Mouse (Mus musculus) neural tube, embryonic 15.5 days (tissue): ENCODE measurements at regions not wholly inside any gene's neighbourhood (a gene's known extent, or its start where the extent isn't known, plus 50 kb on each side); places are given as distances from the start of the nearest gene placed in this dataset.

Experiments
- ATAC-seq: fragments of 200-750 bp; cut with Nextera tagmentation; 2 replicates; pipeline ENCODE4 v1.8.0; 2017; ENCODE audit warnings: mild to moderate bottlenecking, moderate TSS enrichment, moderate library complexity; ENCODE audit not compliant: low FRiP score
- H3K27ac ChIP-seq: fragments of 300-500 bp; sonication (generic); replicated peaks from 2 replicates; pipeline ENCODE4 v1.5.1; 2015; ENCODE audit warnings: mild to moderate bottlenecking, inconsistent platforms
- H3K27me3 ChIP-seq: fragments of 300-500 bp; sonication (generic); replicated peaks from 2 replicates; pipeline ENCODE4 v1.6.1; 2015; ENCODE audit warnings: inconsistent platforms
- H3K36me3 ChIP-seq: fragments of 300-500 bp; sonication (generic); 2 replicates; pipeline ENCODE4 v1.6.1; 2015; ENCODE audit warnings: inconsistent platforms
- H3K4me1 ChIP-seq: fragments of 300-500 bp; sonication (generic); 2 replicates; pipeline ENCODE4 v1.6.1; 2015; ENCODE audit warnings: inconsistent platforms
- H3K4me2 ChIP-seq: fragments of 300-500 bp; sonication (generic); 2 replicates; pipeline ENCODE4 v1.6.1; 2015; ENCODE audit warnings: inconsistent platforms, mild to moderate bottlenecking, moderate library complexity
- H3K4me3 ChIP-seq: fragments of 300-500 bp; sonication (generic); replicated peaks from 2 replicates; pipeline ENCODE4 v1.5.1; 2015; ENCODE audit warnings: mild to moderate bottlenecking, inconsistent platforms
- H3K9ac ChIP-seq: fragments of 300-500 bp; sonication (generic); replicated peaks from 2 replicates; pipeline ENCODE4 v1.6.1; 2015; ENCODE audit warnings: mild to moderate bottlenecking, inconsistent platforms
- H3K9me3 ChIP-seq: fragments of 300-500 bp; sonication (generic); replicated peaks from 2 replicates; pipeline ENCODE4 v1.6.1; 2016; ENCODE audit warnings: inconsistent platforms
- WGBS: fragments of 180-500 bp; shearing (Covaris S2); methylation state at CpG from one replicate; pipeline ENCODE4 v1.1.7; 2015; ENCODE audit warnings: mixed read lengths; 5-methylcytosine and 5-hydroxymethylcytosine counted together

DNA sequence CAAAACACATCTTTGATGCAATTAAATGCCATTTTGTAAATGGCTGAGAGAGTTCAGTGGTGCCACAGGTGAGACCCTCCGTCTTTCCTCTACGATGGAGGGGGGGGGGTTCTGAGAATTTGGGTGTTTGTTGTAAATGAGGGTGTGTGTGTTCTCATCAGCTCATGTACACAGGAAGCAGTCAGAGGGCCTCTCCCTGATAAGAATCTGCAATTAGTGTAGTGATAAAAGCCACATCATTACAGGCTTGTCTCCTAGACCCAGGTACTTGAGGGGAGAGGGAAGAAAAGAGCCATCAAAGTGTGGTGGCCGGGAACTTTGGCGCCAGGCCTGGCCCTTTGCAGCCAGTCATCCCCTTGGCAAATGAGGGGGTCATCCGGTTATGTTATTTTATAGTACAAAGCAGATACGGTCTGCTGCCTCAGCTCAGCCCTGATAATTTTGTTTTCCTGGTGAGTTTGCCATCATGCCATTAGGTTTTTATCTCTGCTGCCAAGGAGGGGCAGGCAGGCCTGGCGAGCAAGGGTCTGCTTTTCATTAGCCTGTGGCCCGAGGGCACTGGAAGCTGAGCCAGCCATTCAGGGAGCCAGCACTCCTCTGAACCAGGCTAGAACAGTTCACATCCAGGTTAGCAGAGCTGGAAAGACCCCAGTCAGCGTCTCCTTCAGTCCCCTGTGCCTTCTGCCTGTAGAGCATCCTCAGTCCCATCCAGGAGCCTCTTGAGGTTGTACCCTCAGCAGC is 59.7 kb downstream of the H2al1j start:
- no peaks in the 10 kb centered on the region for H3K36me3 ChIP-seq
- WGBS = 67% methylated on average over 9 of the region's 9 CpGs
- H3K4me3 ChIP-seq = no peak overlapping the region
- H3K9ac ChIP-seq = no peak overlapping the region
- no peaks in the 10 kb centered on the region for H3K9me3 ChIP-seq
- no peak overlapping the region for H3K4me2 ChIP-seq
- 0 out of 2 replicates have a peak, but pooled peaks cover 5% of the 10 kb centered on the region for H3K27me3 ChIP-seq
- H3K27ac ChIP-seq = no peak overlapping the region
- ATAC-seq = no peak
- no peaks in the 10 kb centered on the region for H3K4me1 ChIP-seq

DNA sequence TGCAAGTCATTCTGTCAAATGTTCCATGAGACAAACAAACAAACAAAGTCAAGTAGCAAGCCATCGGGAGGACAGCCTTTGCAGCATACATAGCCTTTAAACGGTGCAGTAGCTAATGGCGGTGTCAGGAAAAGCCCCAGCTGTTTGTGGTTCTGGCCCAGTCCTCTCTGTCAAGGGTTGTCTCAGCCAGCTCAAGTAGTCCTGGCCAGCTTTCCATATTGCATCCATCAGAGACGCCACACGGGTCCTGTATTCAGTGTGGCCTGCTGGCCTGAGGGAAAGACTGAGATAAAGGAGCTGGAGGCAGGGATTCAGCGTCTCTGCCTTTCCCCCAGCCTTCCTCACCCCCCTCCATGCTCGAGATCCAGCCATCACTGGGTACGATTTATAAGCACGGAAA is 61.2 kb downstream of the H2al1j start:
- Histone ChIP-seq H3K9me3 (no peaks in the 10 kb centered on the region), H3K36me3 (no peaks in the 10 kb centered on the region), H3K27ac (no peak overlapping the region), H3K4me1 (no peaks in the 10 kb centered on the region), H3K27me3 (0 out of 2 replicates have a peak, but pooled peaks cover 5% of the 10 kb centered on the region), H3K9ac (no peak overlapping the region), H3K4me3 (no peak overlapping the region), H3K4me2 (no peak overlapping the region)
- 71% methylated on average over 9 of the region's 9 CpGs for WGBS
- no peak for ATAC-seq

- Histone ChIP-seq H3K4me2 (no peak overlapping the region), H3K9ac (no peak overlapping the region), H3K4me1 (no peaks in the 10 kb centered on the region), H3K27me3 (0 out of 2 replicates have a peak, but pooled peaks cover 1% of the 10 kb centered on the region), H3K36me3 (no peaks in the 10 kb centered on the region), H3K9me3 (no peaks in the 10 kb centered on the region), H3K27ac (no peak overlapping the region), H3K4me3 (no peak overlapping the region)
- no peak for ATAC-seq
- WGBS = 89% methylated on average over 3 of the region's 3 CpGs
Measured at GRCm38 (mm10) chrX:11400406-11400805, 72.8 kb downstream of the H2al1j start.

DNA sequence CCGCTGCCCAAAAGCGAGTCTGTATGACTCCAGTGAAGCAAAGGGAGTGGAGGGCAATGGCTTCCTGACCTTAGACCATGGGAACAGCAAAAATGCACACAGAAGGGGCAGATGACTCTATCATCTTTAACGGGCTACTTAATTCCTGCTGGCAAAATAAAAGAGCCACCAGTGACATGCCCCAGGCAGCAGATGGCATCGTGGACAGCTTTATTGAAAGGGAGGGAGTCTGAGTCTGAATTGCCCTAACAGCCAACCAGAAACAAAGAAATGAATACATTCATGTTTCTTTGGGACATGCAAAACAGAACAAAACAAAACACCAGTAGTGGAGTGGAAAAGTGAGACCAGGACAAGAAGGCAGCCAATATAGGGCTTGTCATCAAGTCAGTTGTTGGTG is 76.7 kb downstream of the H2al1j start:
- no peak overlapping the region for H3K27ac ChIP-seq
- no peak overlapping the region for H3K9ac ChIP-seq
- H3K4me1 ChIP-seq = no peaks in the 10 kb centered on the region
- no peak overlapping the region for H3K4me3 ChIP-seq
- no peaks in the 10 kb centered on the region for H3K9me3 ChIP-seq
- WGBS = 49% methylated on average over 4 of the region's 4 CpGs
- H3K36me3 ChIP-seq = no peaks in the 10 kb centered on the region
- H3K4me2 ChIP-seq = no peak overlapping the region
- 0 out of 2 replicates have a peak, but pooled peaks cover 4% of the 10 kb centered on the region for H3K27me3 ChIP-seq
- no peak for ATAC-seq

DNA sequence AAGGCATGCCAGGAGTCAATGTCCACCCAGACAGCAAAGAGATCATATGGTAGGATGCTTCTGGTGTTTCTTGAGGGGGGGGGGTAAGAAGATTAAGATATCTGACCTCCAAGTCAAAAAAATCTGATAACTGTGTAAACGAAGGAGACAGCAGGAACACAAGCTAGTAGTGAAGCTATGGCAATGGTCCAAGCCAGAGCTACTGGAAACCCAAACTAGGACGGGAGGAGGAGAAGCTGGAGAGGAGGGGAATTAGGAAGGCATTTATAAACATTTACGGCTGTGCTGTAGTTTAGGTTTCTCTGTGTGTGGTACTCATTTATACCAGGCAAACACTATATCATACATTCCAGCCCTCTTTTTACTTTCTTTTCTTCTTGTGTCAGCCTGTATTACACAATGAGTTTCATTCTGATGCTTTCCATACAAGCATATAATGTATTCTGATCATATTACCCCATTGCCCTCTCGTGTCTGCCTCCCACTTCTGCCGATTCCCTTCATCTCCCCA is 84.7 kb downstream of the H2al1j start:
- Histone ChIP-seq H3K4me2 (no peak overlapping the region), H3K27ac (no peak overlapping the region), H3K36me3 (no peaks in the 10 kb centered on the region), H3K9me3 (no peaks in the 10 kb centered on the region), H3K9ac (no peak overlapping the region), H3K27me3 (no peaks in the 10 kb centered on the region), H3K4me1 (no peaks in the 10 kb centered on the region), H3K4me3 (no peak overlapping the region)
- ATAC-seq = no peak
- 74% methylated on average over 5 of the region's 5 CpGs for WGBS

- Histone ChIP-seq H3K9ac (no peak overlapping the region), H3K4me1 (no peaks in the 10 kb centered on the region), H3K27me3 (no peaks in the 10 kb centered on the region), H3K9me3 (no peaks in the 10 kb centered on the region), H3K4me2 (no peak overlapping the region), H3K36me3 (no peaks in the 10 kb centered on the region), H3K27ac (no peak overlapping the region), H3K4me3 (no peak overlapping the region)
- ATAC-seq = no peak
- 38% methylated on average over 4 of the region's 4 CpGs for WGBS
Measured at GRCm38 (mm10) chrX:11415662-11416061, 88.0 kb downstream of the H2al1j start.

GRCm38 (mm10) chrX:11416510-11416909 is 88.9 kb downstream of the H2al1j start:
- Histone ChIP-seq H3K4me1 (0 out of 2 replicates have a peak, but pooled peaks cover 2% of the 10 kb centered on the region), H3K4me2 (no peak overlapping the region), H3K4me3 (no peak overlapping the region), H3K9me3 (no peaks in the 10 kb centered on the region), H3K27ac (no peak overlapping the region), H3K9ac (no peak overlapping the region), H3K27me3 (no peaks in the 10 kb centered on the region), H3K36me3 (no peaks in the 10 kb centered on the region)
- WGBS = 90% methylated on average over 3 of the region's 3 CpGs
- ATAC-seq = no peak

GRCm38 (mm10) chrX:11417861-11418260 is 90.2 kb downstream of the H2al1j start:
- Histone ChIP-seq H3K36me3 (no peaks in the 10 kb centered on the region), H3K4me2 (no peak overlapping the region), H3K27ac (no peak overlapping the region), H3K4me3 (no peak overlapping the region), H3K9me3 (no peaks in the 10 kb centered on the region), H3K27me3 (peaks cover 4% of the 10 kb centered on the region; the same call in 1 of the 2 replicates), H3K9ac (no peak overlapping the region), H3K4me1 (0 out of 2 replicates have a peak, but pooled peaks cover 2% of the 10 kb centered on the region)
- no peak for ATAC-seq
- 62% methylated on average over 4 of the region's 4 CpGs for WGBS

DNA sequence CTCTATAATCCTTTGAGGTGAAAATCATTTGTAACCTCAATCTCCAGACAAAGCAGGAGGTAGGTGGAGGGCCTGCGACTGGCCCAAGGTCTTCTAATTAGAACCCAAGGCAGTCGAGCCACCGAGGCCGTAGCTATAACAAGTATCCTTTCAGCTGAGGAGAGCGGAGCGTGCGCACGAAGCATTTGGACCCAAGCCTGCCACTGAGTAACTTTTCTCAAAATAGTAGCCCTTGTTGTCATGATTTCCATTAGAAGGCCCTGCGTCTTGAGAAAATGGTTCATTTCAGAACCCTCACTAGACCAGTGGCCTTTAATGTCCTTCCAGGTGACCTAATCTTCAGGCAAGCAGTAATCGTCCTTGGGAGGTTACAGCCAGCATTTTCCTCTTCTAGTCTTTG is 90.6 kb downstream of the H2al1j start:
- H3K9me3 ChIP-seq = no peaks in the 10 kb centered on the region
- no peak overlapping the region for H3K4me3 ChIP-seq
- peaks cover 8% of the 10 kb centered on the region; the same call in 1 of the 2 replicates for H3K27me3 ChIP-seq
- 0 out of 2 replicates have a peak, but pooled peaks cover 2% of the 10 kb centered on the region for H3K4me1 ChIP-seq
- 89% methylated on average over 10 of the region's 10 CpGs for WGBS
- no peak overlapping the region for H3K4me2 ChIP-seq
- no peak overlapping the region for H3K9ac ChIP-seq
- no peak for ATAC-seq
- H3K27ac ChIP-seq = no peak overlapping the region
- no peaks in the 10 kb centered on the region for H3K36me3 ChIP-seq

DNA sequence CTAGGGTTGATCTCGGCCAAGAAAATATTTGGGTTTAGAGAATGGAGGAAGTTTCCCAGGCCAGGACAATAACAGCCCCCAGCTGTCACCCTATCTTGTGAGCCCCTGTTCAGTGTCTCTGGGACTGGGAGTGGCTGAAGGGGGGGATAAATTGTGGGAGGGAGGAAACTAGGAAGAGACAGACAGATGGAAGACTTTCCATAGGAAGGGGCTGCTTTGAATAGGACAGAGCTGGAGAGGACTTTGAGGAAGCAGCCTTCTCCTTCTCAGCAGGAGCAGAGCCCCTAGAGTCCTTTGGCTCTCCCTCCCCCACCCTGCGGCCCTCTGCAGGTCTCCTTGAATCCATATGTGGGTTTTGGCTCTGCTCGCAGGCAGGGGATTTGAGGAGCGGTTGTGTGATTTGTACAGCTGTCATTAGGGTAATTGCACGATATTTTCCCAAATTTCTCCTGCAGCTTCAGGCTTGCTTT is 91.6 kb downstream of the H2al1j start:
- H3K36me3 ChIP-seq = no peaks in the 10 kb centered on the region
- no peak overlapping the region for H3K9ac ChIP-seq
- 0 out of 2 replicates have a peak, but pooled peaks cover 2% of the 10 kb centered on the region for H3K4me1 ChIP-seq
- H3K27ac ChIP-seq = no peak overlapping the region
- no peak for ATAC-seq
- no peak overlapping the region for H3K4me3 ChIP-seq
- WGBS = 36% methylated on average over 5 of the region's 5 CpGs
- H3K9me3 ChIP-seq = no peaks in the 10 kb centered on the region
- H3K4me2 ChIP-seq = no peak overlapping the region
- H3K27me3 ChIP-seq = peaks cover 8% of the 10 kb centered on the region; the same call in 1 of the 2 replicates

DNA sequence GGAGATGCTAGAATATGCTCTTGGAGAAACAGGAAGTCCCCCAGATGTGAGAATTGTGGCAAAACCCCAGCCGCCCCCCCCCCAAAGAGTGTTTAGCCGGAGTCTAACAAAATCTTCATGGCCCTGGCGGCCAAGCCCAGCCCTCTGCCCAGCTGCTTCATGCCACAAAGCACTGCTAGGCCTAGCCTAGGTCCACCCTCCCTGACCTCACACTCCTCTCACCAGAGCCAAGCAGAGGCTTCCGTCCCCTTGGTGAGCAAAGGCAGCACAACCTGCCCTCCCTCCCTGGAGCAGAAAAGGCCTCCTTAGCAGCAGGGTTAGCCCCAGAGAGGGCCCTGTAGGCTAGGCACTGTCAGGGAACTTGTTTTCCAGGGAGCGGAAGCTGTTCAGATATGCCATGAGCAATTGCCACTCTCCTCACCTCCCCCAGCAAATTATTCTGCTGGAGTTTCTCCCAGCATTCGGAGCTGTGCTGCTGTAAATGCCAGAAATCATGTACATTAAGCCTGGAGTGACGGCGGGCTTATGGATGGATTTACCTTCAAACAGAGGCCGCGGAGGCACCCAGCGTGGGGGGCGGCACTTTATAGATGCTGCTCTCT is 104.9 kb downstream of the H2al1j start:
- no peaks in the 10 kb centered on the region for H3K9me3 ChIP-seq
- H3K9ac ChIP-seq = no peak overlapping the region
- no peak for ATAC-seq
- no peak overlapping the region for H3K4me3 ChIP-seq
- H3K4me1 ChIP-seq = peaks cover 28% of the 10 kb centered on the region
- H3K36me3 ChIP-seq = no peaks in the 10 kb centered on the region
- H3K27me3 ChIP-seq = peaks cover 6% of the 10 kb centered on the region; the same call in 1 of the 2 replicates
- 50% methylated on average over 12 of the region's 12 CpGs for WGBS
- no peak overlapping the region for H3K4me2 ChIP-seq
- H3K27ac ChIP-seq = no peak overlapping the region

- H3K36me3 ChIP-seq = no peaks in the 10 kb centered on the region
- no peak for ATAC-seq
- H3K27me3 ChIP-seq = no peaks in the 10 kb centered on the region; the same call in 1 of the 2 replicates
- no peak overlapping the region for H3K4me2 ChIP-seq
- no peak overlapping the region for H3K27ac ChIP-seq
- no peak overlapping the region for H3K9ac ChIP-seq
- 41% methylated on average over 6 of the region's 6 CpGs for WGBS
- no peak overlapping the region for H3K4me3 ChIP-seq
- peaks cover 30% of the 10 kb centered on the region for H3K4me1 ChIP-seq
- no peaks in the 10 kb centered on the region for H3K9me3 ChIP-seq
Measured at GRCm38 (mm10) chrX:11435338-11435737, 107.7 kb downstream of the H2al1j start.
